Mouse (Mus musculus) A20 (cell line): ENCODE results near the gene Prss36.
"Not testable (repeated sequence)": the region's sequence is repeated elsewhere in the genome, so short reads cannot be mapped to it uniquely, and the experiment has no call there.

Experiments
- DNase-seq: peaks from one replicate; pipeline ENCODE4 v3.0.0-alpha.2; 2011; ENCODE audit warnings: low read depth, low spot score

The Prss36 gene

GRCm38 (mm10) chr7:127907939-127908338 is 38.6 kb downstream of the Prss36 start:
- no peak for DNase-seq

DNA sequence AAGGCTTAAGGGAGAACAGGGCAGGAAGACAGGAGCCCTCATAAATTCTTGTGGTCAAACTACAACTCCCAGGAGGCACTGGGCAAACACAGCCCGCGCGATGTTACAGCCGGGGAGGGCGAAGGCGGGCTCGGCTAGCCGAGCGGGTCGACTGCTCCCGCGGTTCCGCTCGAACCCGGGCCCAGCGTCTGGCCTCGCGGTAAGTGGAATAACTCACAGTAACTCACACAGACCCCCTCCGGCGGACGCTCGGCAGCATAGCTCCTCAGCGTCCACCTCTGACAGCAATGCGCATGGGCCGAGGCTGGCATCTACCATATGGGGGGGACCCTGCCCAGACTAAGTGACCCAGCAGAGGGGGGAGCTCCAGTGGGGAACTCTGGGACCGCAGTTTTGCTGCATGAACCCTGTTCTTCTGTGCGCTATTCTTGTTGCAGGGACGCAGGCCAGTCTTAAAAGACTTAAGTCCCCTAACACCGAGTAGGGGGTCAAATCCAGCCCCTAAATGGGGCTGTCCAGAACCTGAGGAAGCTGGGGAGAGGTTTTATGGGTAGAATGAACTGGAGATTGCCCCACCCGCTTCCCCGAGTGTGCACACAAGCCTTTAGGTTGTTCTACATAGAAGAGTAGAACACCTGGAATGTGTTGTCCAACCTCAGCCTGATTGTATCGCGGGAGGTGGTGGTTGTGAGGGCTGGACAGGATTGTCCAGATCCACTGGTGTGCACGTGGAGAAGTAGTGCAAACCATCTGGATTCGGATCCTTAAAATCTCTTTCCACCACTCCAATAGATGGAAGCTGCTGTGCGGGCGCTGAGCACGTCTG is 42.3 kb downstream of the Prss36 start, which contains the start of gene Bckdk:
Gene Bckdk (plus strand): TSS at position 112 of the 826 bp plus-strand sequence.
- DNase-seq: peak; percentile 92

- no peak for DNase-seq
Observed at GRCm38 (mm10) chr7:127901772-127902171, 44.8 kb downstream of the Prss36 start.

DNA sequence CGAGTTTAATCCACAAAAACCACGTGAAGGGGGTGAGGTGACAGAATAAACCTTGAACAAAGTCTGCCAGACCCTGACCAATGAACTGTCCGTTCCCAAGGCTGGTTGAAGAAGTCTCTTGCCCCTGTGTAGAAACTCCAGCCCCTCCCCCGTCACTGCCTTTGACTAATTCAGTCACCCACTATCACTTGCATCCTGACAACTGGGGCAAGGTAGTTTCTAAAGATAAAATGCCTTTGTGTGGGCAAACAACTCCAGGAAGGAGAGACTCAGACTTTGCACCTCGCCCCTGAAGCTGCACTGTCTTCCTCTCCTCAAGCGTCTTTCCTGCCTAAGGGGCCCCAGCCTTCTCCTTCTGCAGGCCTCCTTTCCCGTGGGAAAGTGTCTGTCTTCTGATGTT is 46.5 kb downstream of the Prss36 start:
- DNase-seq: no peak

DNA sequence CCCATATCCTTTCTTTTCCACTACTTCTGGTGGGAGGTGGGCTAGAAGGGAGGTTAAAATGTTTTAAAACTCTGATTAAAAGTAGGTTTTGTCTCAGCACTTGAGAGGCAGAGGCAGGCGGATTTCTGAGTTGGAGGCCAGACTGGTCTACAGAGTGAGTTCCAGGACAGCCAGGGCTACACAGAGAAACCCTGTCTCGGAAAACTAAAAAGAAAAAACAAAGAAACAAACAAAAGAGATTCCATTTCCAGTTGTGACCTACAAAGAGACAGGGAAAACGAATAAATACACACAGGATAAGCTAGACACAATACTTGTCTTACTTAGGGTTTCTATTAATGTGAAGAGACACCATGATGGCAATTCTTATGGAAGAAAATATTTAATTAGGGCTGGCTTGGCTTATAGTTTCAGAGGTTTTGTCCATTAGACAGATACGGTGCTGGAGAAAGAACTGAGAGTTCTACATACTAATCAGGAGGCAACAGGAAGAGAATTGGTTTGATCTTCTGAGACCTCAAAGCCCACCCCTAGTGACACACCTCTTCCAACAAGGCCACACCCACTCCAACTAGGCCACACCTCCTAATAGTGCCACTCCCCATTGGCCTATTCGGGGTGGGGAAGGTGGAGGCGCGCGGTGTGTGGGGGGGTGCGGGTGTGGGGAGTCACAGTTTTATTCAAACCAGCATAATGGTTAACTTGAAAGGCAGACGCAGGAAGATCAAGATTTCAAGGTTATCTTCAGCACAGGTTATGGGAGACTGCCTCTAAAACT is 48.2 kb downstream of the Prss36 start:
- DNase-seq: peak; percentile 67

- DNase-seq: no peak
Observed at GRCm38 (mm10) chr7:127897542-127897941, 49.0 kb downstream of the Prss36 start.

DNA sequence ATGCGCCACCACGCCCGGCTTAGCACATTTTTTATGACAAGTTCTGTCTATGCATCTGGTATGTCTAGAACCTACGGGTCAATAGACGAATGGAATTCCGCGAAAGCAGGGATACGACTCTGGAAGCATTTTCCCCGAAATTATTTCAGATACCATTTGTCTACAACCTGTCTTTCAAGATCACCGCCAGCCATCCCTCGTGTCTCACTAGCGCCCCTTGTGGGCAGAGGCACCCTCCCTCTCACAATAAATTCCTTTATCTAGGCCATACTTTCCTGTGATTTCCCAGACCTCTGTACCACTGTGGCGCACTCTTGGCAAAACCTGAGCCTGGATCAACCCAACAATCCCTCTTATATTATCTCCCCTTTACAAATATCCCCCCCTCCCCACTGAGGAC is 50.1 kb downstream of the Prss36 start:
- DNase-seq: peak; percentile 79

DNA sequence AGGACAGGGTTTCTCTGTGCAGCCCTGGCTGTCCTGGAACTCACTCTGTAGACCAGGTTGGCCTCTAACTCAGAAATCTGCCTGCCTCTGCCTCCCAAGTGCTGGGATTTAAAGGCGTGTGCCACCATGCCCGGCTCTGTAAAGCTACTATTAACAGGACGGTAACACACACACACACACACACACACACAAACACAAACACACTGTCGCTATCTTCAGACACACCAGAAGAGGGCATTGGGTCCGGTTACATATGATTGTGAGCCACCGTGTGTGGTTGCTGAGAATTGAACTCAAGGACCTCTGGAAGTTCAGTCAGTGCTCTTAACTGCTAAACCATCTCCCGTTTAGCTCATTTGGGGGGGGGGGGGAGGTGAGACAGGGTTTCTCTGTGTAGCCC is 50.6 kb downstream of the Prss36 start:
- not testable (repeated sequence) for DNase-seq

- peak; percentile 93 for DNase-seq
Observed at GRCm38 (mm10) chr7:127895442-127895841, 51.1 kb downstream of the Prss36 start, which contains the start of the genes Gm21974 and Vkorc1. Gm21974 (minus strand) TSS chr7:127895454. Vkorc1 (minus strand) TSS chr7:127895617.

GRCm38 (mm10) chr7:127894480-127894879 is 52.0 kb downstream of the Prss36 start:
- peak; percentile 28 for DNase-seq

- no peak for DNase-seq
Observed at GRCm38 (mm10) chr7:127890798-127891197, 55.7 kb downstream of the Prss36 start, which contains the start of gene Prss53. Prss53 (minus strand) TSS chr7:127890970.

GRCm38 (mm10) chr7:127888821-127889220 is 57.7 kb downstream of the Prss36 start:
- DNase-seq: no peak

GRCm38 (mm10) chr7:127887781-127888180 is 58.7 kb downstream of the Prss36 start:
- no peak for DNase-seq

DNA sequence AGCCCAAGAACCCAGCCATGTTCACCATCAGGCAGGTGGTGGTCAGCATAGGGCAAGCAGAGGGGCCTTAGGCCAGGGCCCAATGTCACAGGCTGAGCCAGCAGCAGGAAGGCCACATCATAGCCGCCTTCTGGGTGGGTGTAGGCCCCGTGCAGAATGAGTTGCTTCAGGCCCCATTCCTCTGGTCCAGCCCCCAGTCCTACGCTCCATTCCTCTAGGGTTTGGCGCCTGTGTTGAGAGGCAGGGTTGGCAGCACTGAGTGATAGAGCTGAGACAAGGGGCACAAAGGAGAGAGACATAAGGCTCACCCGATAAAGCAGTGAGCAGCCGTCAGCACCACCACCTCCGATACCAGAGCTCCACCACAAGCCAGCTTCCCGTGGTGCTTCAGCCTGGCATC is 59.3 kb downstream of the Prss36 start:
- DNase-seq: no peak

DNA sequence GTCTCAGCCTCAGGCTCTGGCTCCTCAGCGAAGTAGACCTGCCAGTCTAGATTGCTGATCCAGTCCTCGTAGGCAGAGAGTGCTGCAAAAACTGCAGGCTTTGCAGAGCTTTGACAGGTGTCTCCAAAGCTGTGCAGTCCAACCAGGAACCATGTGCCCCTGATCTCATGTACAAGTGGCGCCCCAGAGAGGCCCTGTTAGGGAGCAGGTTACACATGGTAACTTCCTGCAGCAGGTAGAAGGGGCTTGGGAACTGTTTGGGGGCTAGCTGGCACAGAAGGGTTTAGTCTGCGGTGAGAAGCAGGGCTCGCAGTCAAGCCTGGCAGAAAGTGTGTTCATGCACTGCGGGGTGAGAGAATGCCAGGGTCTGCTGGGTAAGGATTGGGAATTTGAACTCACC is 60.0 kb downstream of the Prss36 start:
- DNase-seq: no peak

- DNase-seq: no peak
Observed at GRCm38 (mm10) chr7:127885951-127886350, 60.6 kb downstream of the Prss36 start.
